ENCODE assay signal across 25 mouse cellular contexts in the genomic region with DNA sequence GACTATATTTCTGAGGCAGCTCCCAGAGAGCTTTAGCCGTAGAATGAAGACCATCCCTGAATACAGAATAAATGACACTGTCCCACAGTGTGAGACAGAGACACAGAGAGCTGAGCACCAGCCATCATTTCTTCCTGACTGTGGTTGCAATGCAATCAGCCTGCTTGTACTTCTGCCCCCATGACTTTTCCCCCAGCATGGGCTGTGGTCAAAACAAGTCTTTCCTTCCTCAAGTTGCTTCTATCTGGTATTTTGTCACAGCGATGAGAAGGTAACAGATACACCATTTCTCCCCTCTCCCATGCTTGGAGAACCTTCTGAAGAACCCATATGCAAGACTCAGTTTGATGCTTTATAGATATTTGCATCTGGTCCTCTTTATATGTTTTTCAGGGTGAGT. TPM values are rescaled to one million over a fixed set of nuclear protein-coding genes. Genes with fewer than 3 reads are reported as not detected.
A peak's percentile ranks its signal among the peaks of the same experiment; 100 is the strongest.
DNase-seq lines count a peak whose midpoint lies in the region; ATAC-seq and TF ChIP-seq lines count a peak whose summit lies in the region.
"Had no signal": no experiment of that assay in that cellular context is flagged by ENCODE, and none has a peak within 500 bp of the region (broad histone marks: within the 10 kb centered on the region; RNA-seq: fewer than 3 reads in every experiment).

No protein-coding gene starts in this region.

- TF ChIP-seq POLR2A in bone marrow, adult 2 months (IDR thresholded peaks at IDR 0.05; ENCODE audit: borderline replicate concordance, control insufficient read depth, low read depth, low read length) = no peak

- no peaks in the 10 kb centered on the region for H3K27me3 ChIP-seq in midbrain, embryonic 15.5 days (replicated peaks)
- no peaks in the 10 kb centered on the region for H3K27me3 ChIP-seq in intestine, postnatal 0 days (replicated peaks; ENCODE audit: control insufficient read depth, insufficient read depth, low read length)
- H3K27me3 ChIP-seq: embryonic facial prominence, embryonic 13.5 days; embryonic facial prominence, embryonic 15.5 days; Patski had no signal

- no peak for ATAC-seq in midbrain, embryonic 15.5 days (replicated peaks)
- no peak for ATAC-seq in intestine, postnatal 0 days
- ATAC-seq: forebrain, embryonic 14.5 days; forebrain, embryonic 16.5 days; Patski had no signal

- intact Hi-C loops in heart, postnatal 36 days (cut with DNase I) = no loop called here

- no peak overlapping the region for H3K9ac ChIP-seq in midbrain, embryonic 15.5 days
- H3K9ac ChIP-seq in intestine, postnatal 0 days (ENCODE audit: low read depth, low read length) = no peak overlapping the region
- H3K9ac ChIP-seq: embryonic facial prominence, embryonic 13.5 days; embryonic facial prominence, embryonic 15.5 days; forebrain, embryonic 12.5 days had no signal

- H3K4me1 ChIP-seq in bone marrow, adult 2 months (ENCODE audit: control insufficient read depth, insufficient read depth, low read length) = peaks cover 4% of the 10 kb centered on the region
- H3K4me1 ChIP-seq in midbrain, embryonic 15.5 days = no peaks in the 10 kb centered on the region
- H3K4me1 ChIP-seq in intestine, postnatal 0 days (replicated peaks; ENCODE audit: control insufficient read depth, insufficient read depth, low read length) = no peaks in the 10 kb centered on the region
- H3K4me1 ChIP-seq: embryonic facial prominence, embryonic 15.5 days had no signal

- DNase-seq in heart, adult 11 months = peak; percentile 80
- no peak for DNase-seq in heart, postnatal 36 days
- DNase-seq in 416B (ENCODE audit: low read depth) = peak; percentile 80
- peak; percentile 23 for DNase-seq in T-cell, adult 2 months (ENCODE audit: low spot score)
- no peak for DNase-seq in ovary, postnatal 10 days (ENCODE audit: low spot score)
- DNase-seq: adrenal gland, adult 8-10 months; adrenal gland, postnatal 14 days; adrenal gland, postnatal 36 days; cerebellum, adult 11 months; cerebellum, adult 18-20 months; cerebellum, adult 8-10 months; cerebellum, adult 9-11 months; cerebellum, postnatal 25 days; embryo, embryonic 11 days had no signal

- H3K9me3 ChIP-seq in midbrain, embryonic 15.5 days = no peaks in the 10 kb centered on the region
- no peaks in the 10 kb centered on the region for H3K9me3 ChIP-seq in intestine, postnatal 0 days (ENCODE audit: control insufficient read depth)
- H3K9me3 ChIP-seq: embryonic facial prominence, embryonic 13.5 days; embryonic facial prominence, embryonic 15.5 days; forebrain, embryonic 10.5 days; forebrain, embryonic 12.5 days had no signal

- TF ChIP-seq CTCF in bone marrow, adult 2 months (IDR thresholded peaks at IDR 0.05; ENCODE audit: control insufficient read depth, insufficient read depth, low read length) = no peak
- no peak for TF ChIP-seq CTCF in intestine, postnatal 0 days (IDR thresholded peaks at IDR 0.05; ENCODE audit: low read depth)

- whole genome bisulfite sequencing in bone marrow, adult 2 months = 18% methylated on average over 2 of the region's 2 CpGs
- 88% methylated on average over 2 of the region's 2 CpGs for WGBS in midbrain, embryonic 15.5 days
- WGBS in intestine, postnatal 0 days = 88% methylated on average over 2 of the region's 2 CpGs

- H3K27ac ChIP-seq in bone marrow, adult 2 months (ENCODE audit: control insufficient read depth, insufficient read depth, low read depth, low read length, poor library complexity) = peak overlapping the region; percentile 17; the same call in 1 of the 2 replicates
- no peak overlapping the region for H3K27ac ChIP-seq in midbrain, embryonic 15.5 days
- H3K27ac ChIP-seq in intestine, postnatal 0 days (ENCODE audit: low read depth, low read length) = no peak overlapping the region
- H3K27ac ChIP-seq: embryonic facial prominence, embryonic 13.5 days; embryonic facial prominence, embryonic 15.5 days; forebrain, embryonic 10.5 days; forebrain, embryonic 12.5 days had no signal

- H3K36me3 ChIP-seq in midbrain, embryonic 15.5 days (replicated peaks) = no peaks in the 10 kb centered on the region
- no peaks in the 10 kb centered on the region for H3K36me3 ChIP-seq in intestine, postnatal 0 days (ENCODE audit: control insufficient read depth, insufficient read depth)
- H3K36me3 ChIP-seq: embryonic facial prominence, embryonic 13.5 days; embryonic facial prominence, embryonic 15.5 days; forebrain, embryonic 10.5 days; forebrain, embryonic 12.5 days had no signal

- H3K4me2 ChIP-seq in midbrain, embryonic 15.5 days = no peak overlapping the region
- no peak overlapping the region for H3K4me2 ChIP-seq in intestine, postnatal 0 days (replicated peaks; ENCODE audit: low read depth)
- H3K4me2 ChIP-seq: embryonic facial prominence, embryonic 13.5 days; embryonic facial prominence, embryonic 15.5 days; forebrain, embryonic 12.5 days had no signal

- no peak overlapping the region for H3K4me3 ChIP-seq in bone marrow, adult 2 months (replicated peaks; ENCODE audit: control insufficient read depth, low read depth, low read length)
- H3K4me3 ChIP-seq in midbrain, embryonic 15.5 days = no peak overlapping the region
- no peak overlapping the region for H3K4me3 ChIP-seq in intestine, postnatal 0 days (ENCODE audit: low read depth, low read length)
- H3K4me3 ChIP-seq: embryonic facial prominence, embryonic 13.5 days; embryonic facial prominence, embryonic 15.5 days; erythroblast, embryonic 14.5 days; forebrain, embryonic 10.5 days; forebrain, embryonic 12.5 days had no signal

RNA-seq across cellular contexts. Expression of gene P2ry2, which starts 20.7 kb away (rescaled TPM):
- 10 to 100 TPM; 19.6 to 28.4 TPM for total RNA-seq in heart, postnatal 36 days (2021)
- 0.72 and 0.82 TPM in 2 replicates for polyA plus RNA-seq in bone marrow, adult 2 months (2011; ENCODE audit: insufficient read depth, insufficient read length, low replicate concordance, missing spikeins)
- 0.13 and 0.17 TPM in 2 replicates for polyA plus RNA-seq in midbrain, embryonic 15.5 days (2015; fragmentation: Nextera tagmentation; extraction: Ambion mirVana)
- 2.0 and 2.6 TPM in 2 replicates for polyA plus RNA-seq in intestine, postnatal 0 days (2015; fragmentation: Nextera tagmentation; extraction: Ambion mirVana)
- polyA plus RNA-seq: forebrain, embryonic 16.5 days had no signal

RNA-seq across cellular contexts. Expression of gene P2ry6, which starts 58.9 kb away (rescaled TPM):
- 1 to 10 TPM; 4.3 to 4.7 TPM for total RNA-seq in heart, postnatal 36 days (2021)
- polyA plus RNA-seq in bone marrow, adult 2 months (2011; ENCODE audit: insufficient read depth, insufficient read length, low replicate concordance, missing spikeins) = 1.3 TPM in 2 replicates
- 3.2 and 3.6 TPM in 2 replicates for polyA plus RNA-seq in midbrain, embryonic 15.5 days (2015; fragmentation: Nextera tagmentation; extraction: Ambion mirVana)
- polyA plus RNA-seq in intestine, postnatal 0 days (2015; fragmentation: Nextera tagmentation; extraction: Ambion mirVana) = 5.7 and 7.0 TPM in 2 replicates

RNA-seq across cellular contexts. Expression of gene Fchsd2, which starts 59.3 kb away (rescaled TPM):
- 10 to 100 TPM; 22.8 to 25.3 TPM for total RNA-seq in heart, postnatal 36 days (2021)
- 7.2 and 22.6 TPM in 2 replicates for polyA plus RNA-seq in bone marrow, adult 2 months (2011; ENCODE audit: insufficient read depth, insufficient read length, low replicate concordance, missing spikeins)
- 41.7 and 46.2 TPM in 2 replicates for polyA plus RNA-seq in midbrain, embryonic 15.5 days (2015; fragmentation: Nextera tagmentation; extraction: Ambion mirVana)
- polyA plus RNA-seq in intestine, postnatal 0 days (2015; fragmentation: Nextera tagmentation; extraction: Ambion mirVana) = 20.1 and 26.1 TPM in 2 replicates

Comparison
In these comparisons a context has a peak if more than half of its experiments do, and no peak if none do; other contexts are left out.
1. DNase-seq: peak in heart, adult 11 months (single experiment), 416B (single experiment) and T-cell, adult 2 months (single experiment); none in heart, postnatal 36 days (0 of 2) and ovary, postnatal 10 days (single experiment).